Mouse (Mus musculus): ENCODE measurements at regions not wholly inside any gene's neighbourhood (a gene's known extent, or its start where the extent isn't known, plus 50 kb on each side); places are given as distances from the start of the nearest gene placed in this dataset.

- Histone ChIP-seq H3K4me1 (ENCODE audit: control insufficient read depth, insufficient read depth, insufficient read length, low read length) (no peaks in the 10 kb centered on the region), H3K4me3 (ENCODE audit: low read depth, low read length) (no peak overlapping the region), H3K27ac (ENCODE audit: insufficient read depth, low read depth, low read length) (no peak overlapping the region), H3K27me3 (ENCODE audit: control insufficient read depth, insufficient read depth, low read length) (no peaks in the 10 kb centered on the region), H3K36me3 (ENCODE audit: control insufficient read depth, insufficient read depth, low read length) (no peaks in the 10 kb centered on the region)
- 59% methylated on average over 4 of the region's 4 CpGs for WGBS
- TF ChIP-seq POLR2A (IDR thresholded peaks at IDR 0.05; ENCODE audit: low read depth, low read length) (no peak), CTCF (IDR thresholded peaks at IDR 0.05; ENCODE audit: extremely low read depth, insufficient read length, insufficient replicate concordance, low read depth, low read length) (no peak)
Measured at GRCm38 (mm10) chr12:71621542-71621941, 209.3 kb upstream of the Daam1 start.

GRCm38 (mm10) chr12:71622761-71623160 lies 208.1 kb upstream of the Daam1 start:
- Histone ChIP-seq H3K27ac (ENCODE audit: insufficient read depth, low read depth, low read length) (no peak overlapping the region), H3K27me3 (ENCODE audit: control insufficient read depth, insufficient read depth, low read length) (no peaks in the 10 kb centered on the region), H3K4me3 (ENCODE audit: low read depth, low read length) (no peak overlapping the region), H3K4me1 (ENCODE audit: control insufficient read depth, insufficient read depth, insufficient read length, low read length) (no peaks in the 10 kb centered on the region), H3K36me3 (ENCODE audit: control insufficient read depth, insufficient read depth, low read length) (no peaks in the 10 kb centered on the region)
- TF ChIP-seq POLR2A (IDR thresholded peaks at IDR 0.05; ENCODE audit: low read depth, low read length) (no peak), CTCF (IDR thresholded peaks at IDR 0.05; ENCODE audit: extremely low read depth, insufficient read length, insufficient replicate concordance, low read depth, low read length) (no peak)
- 64% methylated on average over 2 of the region's 2 CpGs for WGBS

DNA sequence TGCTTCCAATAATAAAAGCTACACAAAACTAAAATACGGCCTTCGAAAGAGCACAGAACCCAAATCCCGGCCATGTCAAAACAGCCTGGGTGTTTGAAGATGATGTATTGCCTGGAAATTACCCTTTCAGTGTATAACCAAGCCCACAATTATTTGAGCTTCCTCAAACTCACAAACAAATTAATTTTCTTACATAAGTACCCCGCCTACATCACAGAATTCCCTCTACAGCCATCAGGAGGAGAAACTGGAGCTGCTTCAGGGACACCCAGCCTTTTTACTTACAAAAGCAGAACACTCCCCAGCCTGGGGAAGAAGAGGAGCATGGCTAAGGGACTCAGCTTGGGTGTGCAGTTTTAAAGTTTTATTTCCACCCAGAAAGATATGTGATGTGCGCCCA lies 207.6 kb upstream of the Daam1 start:
- TF ChIP-seq CTCF (IDR thresholded peaks at IDR 0.05; ENCODE audit: extremely low read depth, insufficient read length, insufficient replicate concordance, low read depth, low read length) (no peak), POLR2A (IDR thresholded peaks at IDR 0.05; ENCODE audit: low read depth, low read length) (no peak)
- Histone ChIP-seq H3K27me3 (ENCODE audit: control insufficient read depth, insufficient read depth, low read length) (no peaks in the 10 kb centered on the region), H3K36me3 (ENCODE audit: control insufficient read depth, insufficient read depth, low read length) (no peaks in the 10 kb centered on the region), H3K27ac (ENCODE audit: insufficient read depth, low read depth, low read length) (no peak overlapping the region), H3K4me3 (ENCODE audit: low read depth, low read length) (no peak overlapping the region), H3K4me1 (ENCODE audit: control insufficient read depth, insufficient read depth, insufficient read length, low read length) (no peaks in the 10 kb centered on the region)
- 77% methylated on average over 5 of the region's 5 CpGs for WGBS

GRCm38 (mm10) chr12:71624076-71624475 lies 206.8 kb upstream of the Daam1 start:
- no peak overlapping the region; the same call in 1 of the 2 replicates for H3K27ac ChIP-seq (ENCODE audit: insufficient read depth, low read depth, low read length)
- WGBS, result 77% methylated on average over 8 of the region's 8 CpGs
- TF ChIP-seq POLR2A (IDR thresholded peaks at IDR 0.05; ENCODE audit: low read depth, low read length) (no peak), CTCF (IDR thresholded peaks at IDR 0.05; ENCODE audit: extremely low read depth, insufficient read length, insufficient replicate concordance, low read depth, low read length) (no peak)
- H3K4me3 ChIP-seq (ENCODE audit: low read depth, low read length), result no peak overlapping the region
- H3K27me3 ChIP-seq (ENCODE audit: control insufficient read depth, insufficient read depth, low read length), result no peaks in the 10 kb centered on the region
- no peaks in the 10 kb centered on the region for H3K4me1 ChIP-seq (ENCODE audit: control insufficient read depth, insufficient read depth, insufficient read length, low read length)
- H3K36me3 ChIP-seq (ENCODE audit: control insufficient read depth, insufficient read depth, low read length), result no peaks in the 10 kb centered on the region

DNA sequence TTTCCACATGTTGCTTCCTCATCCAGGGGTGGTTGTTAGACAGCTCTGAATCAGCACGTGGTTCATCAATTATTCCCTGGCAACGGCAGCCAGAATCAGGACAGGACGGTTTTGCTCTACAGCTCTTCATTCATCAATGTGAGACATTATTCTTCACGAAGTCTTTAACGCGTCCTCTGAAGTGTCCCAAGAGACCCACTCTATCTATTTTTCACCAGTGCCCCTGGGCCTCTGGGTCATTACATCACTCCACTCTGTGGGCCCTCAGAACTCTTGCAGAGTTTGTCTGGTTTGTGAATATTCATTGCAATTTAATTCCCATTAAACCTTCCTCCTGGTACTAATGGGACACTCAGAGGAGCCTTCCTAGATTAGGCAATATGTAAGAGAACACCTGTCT lies 206.2 kb upstream of the Daam1 start:
- no peak overlapping the region for H3K4me3 ChIP-seq (ENCODE audit: low read depth, low read length)
- H3K27ac ChIP-seq (ENCODE audit: insufficient read depth, low read depth, low read length), result no peak overlapping the region; the same call in 1 of the 2 replicates
- H3K4me1 ChIP-seq (ENCODE audit: control insufficient read depth, insufficient read depth, insufficient read length, low read length), result no peaks in the 10 kb centered on the region
- TF ChIP-seq CTCF (IDR thresholded peaks at IDR 0.05; ENCODE audit: extremely low read depth, insufficient read length, insufficient replicate concordance, low read depth, low read length) (no peak), POLR2A (IDR thresholded peaks at IDR 0.05; ENCODE audit: low read depth, low read length) (no peak)
- 70% methylated on average over 6 of the region's 6 CpGs for WGBS
- no peaks in the 10 kb centered on the region for H3K36me3 ChIP-seq (ENCODE audit: control insufficient read depth, insufficient read depth, low read length)
- no peaks in the 10 kb centered on the region for H3K27me3 ChIP-seq (ENCODE audit: control insufficient read depth, insufficient read depth, low read length)

GRCm38 (mm10) chr12:71625115-71625514 lies 205.8 kb upstream of the Daam1 start:
- H3K4me3 ChIP-seq (ENCODE audit: low read depth, low read length), result no peak overlapping the region
- no peaks in the 10 kb centered on the region for H3K36me3 ChIP-seq (ENCODE audit: control insufficient read depth, insufficient read depth, low read length)
- 57% methylated on average over 4 of the region's 4 CpGs for WGBS
- TF ChIP-seq CTCF (IDR thresholded peaks at IDR 0.05; ENCODE audit: extremely low read depth, insufficient read length, insufficient replicate concordance, low read depth, low read length) (no peak), POLR2A (IDR thresholded peaks at IDR 0.05; ENCODE audit: low read depth, low read length) (no peak)
- no peak overlapping the region for H3K27ac ChIP-seq (ENCODE audit: insufficient read depth, low read depth, low read length)
- no peaks in the 10 kb centered on the region for H3K4me1 ChIP-seq (ENCODE audit: control insufficient read depth, insufficient read depth, insufficient read length, low read length)
- no peaks in the 10 kb centered on the region for H3K27me3 ChIP-seq (ENCODE audit: control insufficient read depth, insufficient read depth, low read length)

DNA sequence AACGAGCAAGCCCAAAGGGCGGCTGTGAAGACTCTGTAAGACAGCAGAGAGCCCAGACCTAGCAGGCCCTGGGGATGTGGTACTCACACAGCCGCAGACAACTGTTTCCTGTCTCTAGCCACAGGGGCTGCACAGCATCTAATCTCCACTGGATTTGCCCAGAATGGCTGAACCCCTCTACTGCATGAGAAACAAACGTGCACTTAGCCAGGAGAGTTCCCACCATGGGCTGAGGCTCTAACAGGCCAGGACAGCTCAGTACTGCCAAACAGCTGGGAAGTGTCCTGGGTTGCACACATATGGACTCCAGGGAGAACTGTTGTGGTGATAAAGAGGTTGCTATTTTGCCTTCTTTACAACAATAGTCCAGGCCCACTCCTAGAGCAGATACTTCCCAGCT lies 204.1 kb upstream of the Daam1 start:
- WGBS, result 70% methylated on average over 4 of the region's 4 CpGs
- H3K4me3 ChIP-seq (ENCODE audit: low read depth, low read length), result no peak overlapping the region
- H3K36me3 ChIP-seq (ENCODE audit: control insufficient read depth, insufficient read depth, low read length), result no peaks in the 10 kb centered on the region
- no peaks in the 10 kb centered on the region for H3K27me3 ChIP-seq (ENCODE audit: control insufficient read depth, insufficient read depth, low read length)
- TF ChIP-seq POLR2A (IDR thresholded peaks at IDR 0.05; ENCODE audit: low read depth, low read length) (no peak), CTCF (IDR thresholded peaks at IDR 0.05; ENCODE audit: extremely low read depth, insufficient read length, insufficient replicate concordance, low read depth, low read length) (no peak)
- H3K27ac ChIP-seq (ENCODE audit: insufficient read depth, low read depth, low read length), result no peak overlapping the region
- H3K4me1 ChIP-seq (ENCODE audit: control insufficient read depth, insufficient read depth, insufficient read length, low read length), result no peaks in the 10 kb centered on the region

Measured in small intestine, adult 2 months (tissue).